In the genomic region with DNA sequence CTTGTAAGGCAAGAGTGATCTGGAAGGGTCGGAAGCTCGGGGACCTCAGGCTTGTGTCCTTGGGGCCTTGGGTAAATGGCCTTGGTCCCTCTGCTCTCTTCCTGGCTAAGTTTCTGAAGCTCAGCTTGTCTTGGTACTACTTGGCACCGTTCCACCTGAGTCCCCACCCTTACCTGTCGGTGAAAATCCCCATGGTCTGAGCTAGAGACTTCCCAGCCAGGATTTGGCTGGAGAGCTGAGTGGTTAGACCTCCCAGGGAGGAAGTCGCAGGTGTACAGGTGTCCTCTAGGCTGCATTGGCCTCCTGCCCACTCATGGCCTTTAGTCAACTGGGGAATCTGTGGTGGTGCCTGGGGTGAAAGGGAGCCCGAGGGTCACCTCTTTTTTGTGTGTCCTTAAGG, we compare ENCODE assay signal across 17 mouse cellular contexts. TPM values are rescaled to one million over a fixed set of nuclear protein-coding genes. Genes with fewer than 3 reads are reported as not detected.
A peak's percentile ranks its signal among the peaks of the same experiment; 100 is the strongest.
DNase-seq lines count a peak whose midpoint lies in the region; ATAC-seq and TF ChIP-seq lines count a peak whose summit lies in the region.
"Had no signal": no experiment of that assay in that cellular context is flagged by ENCODE, and none has a peak within 500 bp of the region (broad histone marks: within the 10 kb centered on the region; RNA-seq: fewer than 3 reads in every experiment).

No protein-coding gene starts in this region.

- peaks cover 7% of the 10 kb centered on the region; the same call in 1 of the 2 replicates for H3K4me1 ChIP-seq in heart, postnatal 0 days (ENCODE audit: control insufficient read depth, insufficient read depth)
- H3K4me1 ChIP-seq in spleen, adult 2 months (ENCODE audit: control insufficient read depth, insufficient read depth, insufficient read length) = no peaks in the 10 kb centered on the region
- H3K4me1 ChIP-seq in stomach, postnatal 0 days (replicated peaks; ENCODE audit: control insufficient read depth, insufficient read depth) = no peaks in the 10 kb centered on the region

- H3K27me3 ChIP-seq in heart, postnatal 0 days (ENCODE audit: control insufficient read depth, insufficient read depth, low read length) = no peaks in the 10 kb centered on the region
- H3K27me3 ChIP-seq in spleen, adult 2 months (ENCODE audit: control insufficient read depth, insufficient read depth, low read length) = no peaks in the 10 kb centered on the region
- H3K27me3 ChIP-seq in stomach, postnatal 0 days (ENCODE audit: control insufficient read depth, insufficient read depth, low read length) = no peaks in the 10 kb centered on the region
- H3K27me3 ChIP-seq: liver, embryonic 15.5 days; neural tube, embryonic 15.5 days had no signal

- H3K4me3 ChIP-seq in heart, postnatal 0 days (ENCODE audit: low read depth, low read length) = no peak overlapping the region
- no peak overlapping the region for H3K4me3 ChIP-seq in spleen, adult 2 months (ENCODE audit: extremely low read depth, insufficient read depth, insufficient read length)
- no peak overlapping the region for H3K4me3 ChIP-seq in stomach, postnatal 0 days (ENCODE audit: low read depth, low read length)
- H3K4me3 ChIP-seq: forebrain, embryonic 10.5 days; liver, embryonic 15.5 days; neural tube, embryonic 15.5 days had no signal

- H3K27ac ChIP-seq in heart, postnatal 0 days (ENCODE audit: low read depth) = peak overlapping the region; percentile 56
- peak overlapping the region; percentile 52; the same call in 1 of the 2 replicates for H3K27ac ChIP-seq in spleen, adult 2 months (ENCODE audit: insufficient read depth, low read length)
- H3K27ac ChIP-seq in stomach, postnatal 0 days (replicated peaks) = peak overlapping the region; percentile 53
- H3K27ac ChIP-seq: liver, embryonic 15.5 days had no signal

- WGBS in heart, postnatal 0 days = 79% methylated on average over 6 of the region's 6 CpGs
- WGBS in spleen, adult 2 months = 83% methylated on average over 6 of the region's 6 CpGs
- WGBS in stomach, postnatal 0 days = 72% methylated on average over 6 of the region's 6 CpGs

- intact Hi-C loops in heart, postnatal 10 days (cut with DNase I) = loop anchor here (2.0 kb wide), 1 partner anchor 16 kb away; no protein-coding TSS in a partner anchor

- no peak overlapping the region for H3K9ac ChIP-seq in heart, postnatal 0 days (replicated peaks; ENCODE audit: low read depth, low read length)
- H3K9ac ChIP-seq in stomach, postnatal 0 days (ENCODE audit: low read length) = no peak overlapping the region
- H3K9ac ChIP-seq: liver, embryonic 15.5 days; neural tube, embryonic 15.5 days had no signal

- H3K4me2 ChIP-seq in heart, postnatal 0 days (ENCODE audit: low read depth, low read length) = no peak overlapping the region
- H3K4me2 ChIP-seq in stomach, postnatal 0 days (replicated peaks; ENCODE audit: low read depth) = no peak overlapping the region
- H3K4me2 ChIP-seq: liver, embryonic 15.5 days; neural tube, embryonic 15.5 days had no signal

- H3K36me3 ChIP-seq in heart, postnatal 0 days (replicated peaks; ENCODE audit: control insufficient read depth, insufficient read depth, low read length) = no peaks in the 10 kb centered on the region
- no peaks in the 10 kb centered on the region for H3K36me3 ChIP-seq in spleen, adult 2 months (ENCODE audit: control insufficient read depth, insufficient read depth, low read length)
- no peaks in the 10 kb centered on the region for H3K36me3 ChIP-seq in stomach, postnatal 0 days (ENCODE audit: control insufficient read depth, insufficient read depth, low read length)
- H3K36me3 ChIP-seq: forebrain, embryonic 10.5 days; liver, embryonic 15.5 days; neural tube, embryonic 15.5 days had no signal

- no peak for TF ChIP-seq CTCF in heart, postnatal 0 days (IDR thresholded peaks at IDR 0.05; ENCODE audit: low read depth)
- no peak for TF ChIP-seq CTCF in spleen, adult 2 months (IDR thresholded peaks at IDR 0.05; ENCODE audit: extremely low read depth, insufficient read depth, insufficient read length, insufficient replicate concordance)
- TF ChIP-seq CTCF in stomach, postnatal 0 days (IDR thresholded peaks at IDR 0.05; ENCODE audit: low read depth) = no peak

- H3K9me3 ChIP-seq in heart, postnatal 0 days (replicated peaks; ENCODE audit: control insufficient read depth, low read length) = no peaks in the 10 kb centered on the region
- H3K9me3 ChIP-seq in stomach, postnatal 0 days (ENCODE audit: control insufficient read depth, low read length) = no peaks in the 10 kb centered on the region
- H3K9me3 ChIP-seq: forebrain, embryonic 10.5 days; liver, embryonic 15.5 days; neural tube, embryonic 15.5 days had no signal

- no peak for ATAC-seq in heart, postnatal 0 days (ENCODE audit: insufficient read depth, low read depth)
- ATAC-seq in stomach, postnatal 0 days (ENCODE audit: low FRiP score, low TSS enrichment) = no peak

- DNase-seq in adrenal gland, adult (ENCODE audit: inconsistent age in 2 of 2, low spot score in 1 of 2) = peak; percentile 48 to 79
- no peak for DNase-seq in adrenal gland, postnatal 36 days
- no peak for DNase-seq in heart, postnatal 0 days (ENCODE audit: low spot score)
- DNase-seq in heart, postnatal 10 days = no peak
- DNase-seq in spleen, adult 2 months (ENCODE audit: low read depth in 1 of 2, low spot score in 2 of 2) = no peak
- no peak for DNase-seq in spleen, postnatal 4 days (ENCODE audit: low spot score in 2 of 2)
- no peak for DNase-seq in stomach, postnatal 0 days (ENCODE audit: low spot score)
- no peak for DNase-seq in right cerebral cortex, adult 2 months (ENCODE audit: low spot score in 2 of 2)
- DNase-seq: cerebellum, adult 2 months; embryo, embryonic 11 days; layer of hippocampus, adult 9-11 months; thymus, postnatal 25 days had no signal

- TF ChIP-seq POLR2A in spleen, adult 2 months (IDR thresholded peaks at IDR 0.05; ENCODE audit: low read depth, low read length) = no peak

- TF ChIP-seq EP300 in heart, postnatal 0 days (IDR thresholded peaks at IDR 0.05; ENCODE audit: low read depth) = no peak
- no peak for TF ChIP-seq EP300 in stomach, postnatal 0 days (optimal IDR thresholded peaks at IDR 0.05)

RNA-seq across cellular contexts. Expression of gene Snai1, which starts 32.8 kb away (rescaled TPM):
- 10 to 100 TPM in 1 of 2 experiments, 1 to 10 TPM in 1; 5.4 to 11.2 TPM for total RNA-seq in adrenal gland, postnatal 36 days (2021)
- total RNA-seq in heart, postnatal 0 days (2014; rRNA removed; ENCODE audit: low replicate concordance) = 1.5 TPM in 1 of 2 replicates, not detected in the other
- 6.0 and 7.0 TPM in 2 replicates for polyA plus RNA-seq in heart, postnatal 0 days (2015; fragmentation: Nextera tagmentation; extraction: Ambion mirVana)
- total RNA-seq in heart, postnatal 10 days (2021) = 1 to 10 TPM; 3.6 to 4.1 TPM
- 21.0 and 28.1 TPM in 2 replicates for polyA plus RNA-seq in spleen, adult 2 months (2012; rRNA removed)
- polyA plus RNA-seq in stomach, postnatal 0 days (2015; fragmentation: Nextera tagmentation; extraction: Ambion mirVana) = 6.9 and 8.3 TPM in 2 replicates
- total RNA-seq: granulocyte monocyte progenitor cell, adult 5-6 weeks; monocyte, adult 5-6 weeks had no signal

Comparison
In these comparisons a context has a peak if more than half of its experiments do, and no peak if none do; other contexts are left out.
1. DNase-seq: peak in adrenal gland, adult (2 of 2); none in adrenal gland, postnatal 36 days (0 of 2), heart, postnatal 0 days (single experiment), heart, postnatal 10 days (0 of 2), spleen, adult 2 months (0 of 2), spleen, postnatal 4 days (0 of 2), stomach, postnatal 0 days (single experiment) and right cerebral cortex, adult 2 months (0 of 2).
2. Peak in every context shown above with its lines, with median percentiles within 50 percentile points of each other: H3K27ac ChIP-seq.